Mouse (Mus musculus) lung, postnatal 10 days (tissue): Measurements from ENCODE around the gene Agbl5.
"Not testable (repeated sequence)": the region's sequence is repeated elsewhere in the genome, so short reads cannot be mapped to it uniquely, and the experiment has no call there.

Source experiments
- DNase-seq: peaks from one replicate; pipeline ENCODE4 v3.0.0; 2021

Agbl5 gene

GRCm38 (mm10) chr5:30888337-30889087, at the start of gene Agbl5:
TSS of gene Agbl5 (plus strand) at chr5:30888694.
- peak; percentile 95 for DNase-seq

GRCm38 (mm10) chr5:30839731-30840130, 48.8 kb upstream of the Agbl5 start:
- no peak for DNase-seq

GRCm38 (mm10) chr5:30841896-30842295, 46.6 kb upstream of the Agbl5 start:
- no peak for DNase-seq

GRCm38 (mm10) chr5:30849891-30850555, 38.5 kb upstream of the Agbl5 start:
- DNase-seq, result peak; percentile 72

- no peak for DNase-seq
Observed at GRCm38 (mm10) chr5:30850556-30850925, 38.0 kb upstream of the Agbl5 start.

- DNase-seq, result no peak
Observed at GRCm38 (mm10) chr5:30853522-30853921, 35.0 kb upstream of the Agbl5 start.

GRCm38 (mm10) chr5:30855674-30856073, 32.8 kb upstream of the Agbl5 start:
- DNase-seq, result peak; percentile 37

- no peak for DNase-seq
Observed at GRCm38 (mm10) chr5:30856124-30856523, 32.4 kb upstream of the Agbl5 start.

- peak; percentile 51 for DNase-seq
Observed at GRCm38 (mm10) chr5:30863852-30864251, 24.6 kb upstream of the Agbl5 start.

- no peak for DNase-seq
Observed at GRCm38 (mm10) chr5:30864322-30864721, 24.2 kb upstream of the Agbl5 start.

- DNase-seq, result no peak
Observed at GRCm38 (mm10) chr5:30866871-30867270, 21.6 kb upstream of the Agbl5 start.

GRCm38 (mm10) chr5:30867712-30868111, 20.8 kb upstream of the Agbl5 start, which contains the start of gene Tmem214:
TSS of gene Tmem214 (plus strand) at chr5:30868012.
- no peak for DNase-seq

- peak; percentile 32 for DNase-seq
Observed at GRCm38 (mm10) chr5:30868981-30869380, 19.5 kb upstream of the Agbl5 start.

GRCm38 (mm10) chr5:30869405-30870130, 18.9 kb upstream of the Agbl5 start:
- peak; percentile 95 for DNase-seq

GRCm38 (mm10) chr5:30870131-30870406, 18.4 kb upstream of the Agbl5 start:
- no peak for DNase-seq

GRCm38 (mm10) chr5:30872574-30872973, 15.9 kb upstream of the Agbl5 start:
- no peak for DNase-seq

- no peak for DNase-seq
Observed at GRCm38 (mm10) chr5:30874365-30874764, 14.1 kb upstream of the Agbl5 start.

GRCm38 (mm10) chr5:30878616-30879015, 9.9 kb upstream of the Agbl5 start:
- DNase-seq, result no peak

GRCm38 (mm10) chr5:30879347-30879943, 9.0 kb upstream of the Agbl5 start:
- no peak for DNase-seq

- not testable (repeated sequence) for DNase-seq
Observed at GRCm38 (mm10) chr5:30881839-30882238, 6.7 kb upstream of the Agbl5 start.

- DNase-seq, result no peak
Observed at GRCm38 (mm10) chr5:30886209-30886608, 2.3 kb upstream of the Agbl5 start.

- no peak for DNase-seq
Observed at GRCm38 (mm10) chr5:30886731-30887130, 1.8 kb upstream of the Agbl5 start.

GRCm38 (mm10) chr5:30887331-30887761, 1.1 kb upstream of the Agbl5 start:
- DNase-seq, result peak; percentile 74
